Mouse (Mus musculus): Measurements from ENCODE around the gene Npas3.

DNA sequence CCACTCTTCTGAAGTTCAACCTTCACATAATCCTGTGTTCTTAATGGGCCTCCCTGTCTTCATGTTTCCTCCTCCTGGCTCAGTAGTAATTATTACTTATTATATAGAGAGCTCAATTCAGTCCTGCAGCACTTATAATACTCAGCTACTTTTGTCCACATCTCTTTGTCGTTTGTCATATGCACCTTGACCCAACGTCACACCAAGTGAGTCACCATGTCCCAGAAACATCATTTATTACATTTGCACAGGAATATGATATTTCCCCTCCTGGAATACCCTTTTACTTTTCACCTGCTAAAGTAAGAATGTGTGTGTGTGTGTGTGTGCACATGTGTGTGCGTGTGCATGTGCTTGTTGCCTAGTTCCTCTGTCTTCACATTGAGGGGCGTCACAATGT, 161.2 kb downstream of the Npas3 start:
- TF ChIP-seq CTCF (IDR thresholded peaks at IDR 0.05; ENCODE audit: low read depth, low read length): no peak
- TF ChIP-seq POLR2A (IDR thresholded peaks at IDR 0.05; ENCODE audit: extremely low read depth, insufficient read depth, low read length): no peak
